Mouse (Mus musculus) activated CD4-positive, CD25-positive, alpha-beta regulatory T cell, adult 4 months (primary cell): ENCODE data around the gene Duxbl2. TPM values are rescaled to one million over a fixed set of nuclear protein-coding genes. Genes with fewer than 3 reads are reported as not detected.
"Not testable (repeated sequence)": the region's sequence is repeated elsewhere in the genome, so short reads cannot be mapped to it uniquely, and the experiment has no call there.

ENCODE experiments used
- ATAC-seq: one replicate; pipeline ENCODE4 v1.8.0; 2017
- polyA plus RNA-seq, 2 experiments: library from polyadenylated mRNA; unstranded; fragments of 100-300 nt; shearing (Covaris generic); gene quantifications; one replicate each; pipeline ENCODE4 v1.2.1; 2017

Duxbl2 gene
- polyA plus RNA-seq: not detected

GRCm38 (mm10) chr14:26118150-26118549 lies at the start of gene Duxbl2:
Gene Duxbl2, plus strand, starts transcription at chr14:26118349.
- ATAC-seq: not testable (repeated sequence)

- not testable (repeated sequence) for ATAC-seq
These were observed 41.3 kb upstream of the Duxbl2 start for GRCm38 (mm10) chr14:26076620-26077390.

GRCm38 (mm10) chr14:26081216-26081615 lies 36.9 kb upstream of the Duxbl2 start, which contains the start of gene Cphx2:
Gene Cphx2, plus strand, starts transcription at chr14:26081516.
- ATAC-seq: not testable (repeated sequence)

- not testable (repeated sequence) for ATAC-seq
These were observed 36.2 kb upstream of the Duxbl2 start, which contains the start of gene Cphx3 for GRCm38 (mm10) chr14:26081997-26082396. Gene Cphx3, plus strand, starts transcription at chr14:26082297.

- ATAC-seq: not testable (repeated sequence)
These were observed 20.5 kb upstream of the Duxbl2 start for GRCm38 (mm10) chr14:26097622-26098021.

GRCm38 (mm10) chr14:26118550-26119000 lies 426 bp downstream of the Duxbl2 start:
- ATAC-seq: not testable (repeated sequence)

GRCm38 (mm10) chr14:26119095-26119494 lies 946 bp downstream of the Duxbl2 start:
- ATAC-seq: not testable (repeated sequence)

GRCm38 (mm10) chr14:26147095-26147494 lies 28.9 kb downstream of the Duxbl2 start:
- ATAC-seq: not testable (repeated sequence)

GRCm38 (mm10) chr14:26156032-26156431 lies 37.9 kb downstream of the Duxbl2 start:
- not testable (repeated sequence) for ATAC-seq

GRCm38 (mm10) chr14:26161156-26161555 lies 43.0 kb downstream of the Duxbl2 start:
- ATAC-seq: not testable (repeated sequence)

GRCm38 (mm10) chr14:26162423-26162822 lies 44.3 kb downstream of the Duxbl2 start:
- not testable (repeated sequence) for ATAC-seq

GRCm38 (mm10) chr14:26165266-26165665 lies 47.1 kb downstream of the Duxbl2 start:
- not testable (repeated sequence) for ATAC-seq

- ATAC-seq: not testable (repeated sequence)
These were observed 55.8 kb downstream of the Duxbl2 start for GRCm38 (mm10) chr14:26173955-26174354.

GRCm38 (mm10) chr14:26175028-26175427 lies 56.9 kb downstream of the Duxbl2 start:
- ATAC-seq: not testable (repeated sequence)

Other genes with a start within 250 kb of the Duxbl2 start
- gene Plac9a, start 215.2 kb upstream of the Duxbl2 start, polyA plus RNA-seq: not detected
- 1 to 10 TPM; 2.9 to 3.0 TPM for gene Tmem254a, start 190.7 kb upstream of the Duxbl2 start, polyA plus RNA-seq
- not detected for gene Cphx1, start 180.0 kb upstream of the Duxbl2 start, polyA plus RNA-seq
- not detected for gene Duxbl1, start 139.8 kb upstream of the Duxbl2 start, polyA plus RNA-seq
- gene Gm9780, start 75.6 kb upstream of the Duxbl2 start, polyA plus RNA-seq: not detected
- 10 to 100 TPM; 59.9 to 60.0 TPM for gene Tmem254c, start 51.0 kb upstream of the Duxbl2 start, polyA plus RNA-seq
- not detected for gene Cphx2, start 36.8 kb upstream of the Duxbl2 start, polyA plus RNA-seq
- not detected for gene Cphx3, start 36.1 kb upstream of the Duxbl2 start, polyA plus RNA-seq
- gene Plac9b, start 64.1 kb downstream of the Duxbl2 start, polyA plus RNA-seq: not detected
- gene Tmem254b, start 88.7 kb downstream of the Duxbl2 start, polyA plus RNA-seq: 10 to 100 TPM in 1 of 2 experiments, 1 to 10 TPM in 1; 6.6 to 17.9 TPM
- not detected for gene Duxbl3, start 139.6 kb downstream of the Duxbl2 start, polyA plus RNA-seq